Mouse (Mus musculus): Measurements from ENCODE around the gene Secisbp2l. TPM values are rescaled to one million over a fixed set of nuclear protein-coding genes. Genes with fewer than 3 reads are reported as not detected.

Gene Secisbp2l
- 10 to 100 TPM; 38.1 to 38.6 TPM for total RNA-seq (2021)

DNA sequence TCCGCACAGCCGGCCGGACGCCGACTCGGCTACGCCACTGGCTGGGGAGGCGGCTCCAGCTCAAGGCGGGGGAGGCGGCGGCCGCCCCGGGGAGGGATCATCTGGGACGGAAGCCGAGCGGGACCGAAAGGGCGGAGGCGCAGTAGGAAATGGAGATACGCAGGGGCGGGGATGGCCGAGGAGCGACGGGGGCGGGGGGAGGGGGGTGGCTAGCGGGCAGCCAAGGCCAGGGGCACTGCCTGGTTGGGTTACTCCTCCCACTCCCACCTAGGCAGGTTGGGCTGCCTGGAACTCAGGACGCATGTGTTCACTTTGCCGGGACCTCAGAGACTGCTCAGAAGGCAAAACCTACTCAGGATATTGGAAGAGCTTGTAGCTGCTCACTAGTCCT is at the start of gene Secisbp2l:
Gene Secisbp2l, minus strand, starts transcription at position 152 of the 391 bp plus-strand sequence.
- peak; percentile 97 for DNase-seq

DNA sequence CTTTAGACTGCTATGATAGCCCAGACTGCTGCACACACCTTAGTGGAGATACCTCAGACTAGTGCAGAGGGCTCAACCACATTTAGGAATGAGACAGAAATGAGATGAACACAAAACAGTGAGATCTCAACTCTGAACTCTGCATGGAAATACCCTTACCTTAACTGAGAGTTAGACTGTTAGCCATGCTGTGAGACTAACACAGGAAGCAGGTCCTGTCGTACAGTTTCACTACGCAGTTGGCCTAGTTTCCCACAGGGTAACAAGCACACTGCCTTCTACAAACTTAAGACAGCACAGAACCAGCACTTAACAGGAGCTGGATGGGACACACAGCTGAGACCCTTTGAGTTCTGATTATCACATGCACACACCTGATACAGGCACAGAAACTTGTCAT is 47.3 kb upstream of the Secisbp2l start:
- DNase-seq: no peak

DNA sequence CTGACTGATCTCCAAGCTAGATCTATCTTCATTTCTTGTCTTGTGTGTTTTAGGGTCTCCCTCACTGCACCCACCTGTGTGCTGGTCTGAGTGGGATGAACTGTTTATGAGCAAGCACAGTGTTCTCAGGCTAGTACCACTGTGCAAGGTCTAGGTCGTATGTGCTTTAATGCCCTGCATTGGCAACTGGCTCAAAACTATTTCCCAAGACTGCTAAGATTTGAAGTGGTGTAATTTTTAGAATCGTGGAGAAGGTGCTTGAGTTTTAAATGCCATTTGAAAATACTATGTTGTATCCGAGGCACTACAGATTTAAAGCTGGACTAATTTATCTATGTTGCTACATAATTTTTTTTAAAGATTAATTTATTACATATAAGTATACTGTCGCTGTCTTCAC is 45.2 kb upstream of the Secisbp2l start:
- no peak for DNase-seq

DNA sequence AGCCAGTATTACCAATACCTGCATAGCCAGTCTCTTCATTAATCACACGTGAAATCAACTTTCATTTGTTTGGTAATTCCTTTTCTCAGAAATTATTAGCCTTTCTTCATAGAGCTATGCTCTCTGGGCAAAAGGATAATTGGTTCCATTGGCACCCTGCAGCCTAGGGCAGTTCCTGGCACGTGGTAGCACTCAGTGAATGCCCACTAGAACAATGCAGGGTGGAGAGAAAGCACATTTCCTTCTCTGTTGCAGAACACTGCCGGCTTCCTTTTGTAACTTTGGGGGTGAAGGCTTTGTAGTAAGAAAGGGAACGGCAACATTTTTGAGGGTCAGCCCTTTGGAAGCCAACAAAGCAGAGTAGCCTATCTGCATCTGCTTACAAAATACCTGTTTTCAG is 43.5 kb upstream of the Secisbp2l start:
- DNase-seq: no peak

DNA sequence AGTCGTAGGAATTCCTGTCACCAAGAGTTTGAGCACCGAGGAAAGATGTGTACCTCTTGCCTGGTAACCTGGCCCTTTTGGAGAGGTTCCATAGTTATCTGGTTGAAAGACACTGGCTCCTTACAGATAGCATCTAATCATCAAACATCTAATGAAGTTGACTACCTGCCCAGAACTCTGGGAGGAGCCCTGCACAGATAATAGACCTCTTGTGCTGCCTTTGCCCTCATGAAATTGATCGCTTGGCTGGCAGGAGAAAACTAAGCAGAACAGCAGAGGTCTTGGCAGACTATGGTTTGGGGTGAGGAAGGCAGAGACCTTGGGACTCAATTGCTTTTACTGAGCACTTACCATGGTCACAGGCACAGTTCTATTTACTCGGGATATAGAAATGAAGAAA is 37.7 kb upstream of the Secisbp2l start:
- DNase-seq: no peak

DNA sequence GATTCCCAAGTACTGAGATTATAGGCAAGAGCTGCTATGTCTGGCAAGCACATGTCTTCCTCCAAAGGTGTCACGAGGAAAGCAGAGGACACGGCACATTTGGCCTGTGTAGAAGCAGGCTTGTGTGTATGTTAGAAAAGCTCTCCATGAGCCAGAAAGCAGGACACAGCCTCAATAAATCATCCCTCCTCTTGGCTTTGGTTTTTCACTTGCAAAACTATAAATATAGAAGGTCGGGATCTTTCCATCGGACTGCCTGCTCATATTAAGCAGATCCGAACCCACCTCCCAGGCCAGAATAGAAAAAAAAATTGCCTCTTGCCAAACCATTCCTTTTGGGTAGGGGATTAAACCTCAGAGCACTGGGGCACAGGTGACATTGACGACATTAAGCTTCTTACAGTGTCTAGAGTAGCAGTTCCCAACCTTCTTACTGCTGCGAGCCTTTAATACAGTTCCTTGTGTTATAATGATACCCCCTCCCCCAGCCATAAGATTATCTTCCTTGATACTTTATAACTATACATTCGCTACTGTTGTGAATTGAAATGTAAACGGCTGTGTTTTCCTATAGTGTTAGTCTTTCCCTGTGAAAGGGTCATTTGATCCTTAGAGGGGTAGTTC is 31.4 kb upstream of the Secisbp2l start:
- no peak for DNase-seq

DNA sequence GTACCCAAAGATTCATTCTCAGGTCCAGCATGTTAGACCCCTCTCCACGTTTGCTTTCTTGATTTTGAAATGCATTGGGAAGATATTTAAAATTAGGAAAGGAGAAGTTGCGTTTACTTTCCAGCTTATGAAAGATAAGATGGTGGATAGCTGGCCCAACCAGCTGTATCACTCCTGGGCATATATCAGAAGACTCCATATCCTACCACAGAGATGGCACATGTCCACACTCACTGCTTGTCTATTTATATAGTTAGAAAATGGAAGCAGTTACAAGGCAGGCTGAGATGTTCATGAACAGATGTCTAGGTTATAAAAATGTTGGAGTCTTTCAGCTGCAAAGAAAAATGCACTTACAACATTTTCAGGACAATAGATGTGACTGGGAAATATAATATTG is 28.7 kb upstream of the Secisbp2l start:
- no peak for DNase-seq

DNA sequence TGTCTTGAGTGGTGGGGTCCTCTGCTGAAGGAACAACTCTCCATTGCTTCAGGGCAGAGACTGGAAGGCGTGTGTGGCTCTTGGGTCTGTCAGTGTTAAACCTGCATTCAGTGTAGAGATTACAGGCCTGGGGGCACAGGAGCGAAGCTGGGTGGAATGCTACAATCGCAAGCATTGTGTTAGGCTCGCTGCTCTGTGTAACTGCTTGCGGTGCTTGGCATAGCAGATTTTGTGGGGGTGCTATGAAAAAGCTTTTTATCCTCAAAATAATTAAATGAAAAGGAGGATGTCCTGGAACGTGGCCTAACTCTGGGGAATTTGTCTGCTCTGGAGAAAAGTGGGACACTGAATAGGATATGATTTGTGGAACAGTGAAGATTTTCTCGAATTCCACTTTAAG is 26.9 kb upstream of the Secisbp2l start:
- DNase-seq: no peak

DNA sequence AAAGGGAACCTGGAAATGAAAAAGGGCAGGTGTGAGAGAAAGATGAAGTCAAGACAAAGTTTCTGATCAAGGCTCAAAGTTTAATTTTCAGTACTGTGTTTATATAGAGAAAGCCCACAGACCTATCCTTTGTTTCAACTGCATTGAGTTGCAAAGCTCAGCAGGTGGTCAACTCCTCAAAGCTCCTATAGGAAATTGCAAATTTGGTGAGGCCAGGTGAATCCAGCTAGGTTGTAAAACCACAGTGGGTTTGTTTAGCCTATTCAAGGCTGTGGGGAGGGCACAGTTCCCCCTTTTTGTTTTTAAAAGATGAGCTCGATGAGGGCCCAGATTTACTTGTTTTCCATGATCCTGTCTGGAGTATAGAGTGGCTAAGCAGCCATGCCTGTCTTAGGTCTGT is 23.2 kb upstream of the Secisbp2l start:
- DNase-seq: no peak

DNA sequence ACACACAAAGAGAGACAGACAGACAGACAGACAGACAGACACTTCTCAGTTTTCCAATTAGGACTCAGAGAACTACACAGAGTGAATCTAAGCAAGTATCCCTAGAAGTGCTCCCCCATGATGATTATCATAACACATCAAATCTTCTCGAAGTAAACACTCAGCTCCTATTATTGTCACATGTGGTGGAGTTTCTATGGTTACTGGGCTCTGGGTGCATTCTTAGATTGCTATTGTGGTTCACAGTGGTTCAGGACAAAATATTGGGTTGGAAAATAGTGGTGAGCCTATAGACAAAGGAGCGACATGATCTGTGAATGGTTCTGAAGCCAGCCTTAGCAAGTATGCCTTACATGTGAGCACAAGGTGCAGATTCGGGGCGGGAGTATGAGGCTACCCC is 19.3 kb upstream of the Secisbp2l start:
- no peak for DNase-seq

DNA sequence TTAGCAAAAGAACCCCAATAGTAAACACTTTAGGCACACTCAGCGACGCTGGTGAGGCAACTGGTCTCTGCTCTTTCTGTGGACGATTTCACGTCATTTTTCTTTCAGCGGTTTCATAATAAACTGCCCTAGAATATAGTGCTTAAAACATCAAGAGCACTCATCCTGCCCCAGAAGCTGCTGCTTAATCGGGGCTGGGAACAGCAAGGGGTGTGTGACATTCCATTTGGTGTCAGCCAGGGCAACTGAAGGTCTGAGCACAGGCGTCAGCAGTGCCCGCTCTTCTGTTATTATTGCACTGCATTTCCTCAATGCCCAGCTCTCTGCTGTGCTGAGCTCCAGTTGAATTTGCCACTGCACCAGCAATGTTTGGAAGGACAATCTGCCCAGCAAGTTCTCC is 18.4 kb upstream of the Secisbp2l start:
- peak; percentile 20 for DNase-seq

DNA sequence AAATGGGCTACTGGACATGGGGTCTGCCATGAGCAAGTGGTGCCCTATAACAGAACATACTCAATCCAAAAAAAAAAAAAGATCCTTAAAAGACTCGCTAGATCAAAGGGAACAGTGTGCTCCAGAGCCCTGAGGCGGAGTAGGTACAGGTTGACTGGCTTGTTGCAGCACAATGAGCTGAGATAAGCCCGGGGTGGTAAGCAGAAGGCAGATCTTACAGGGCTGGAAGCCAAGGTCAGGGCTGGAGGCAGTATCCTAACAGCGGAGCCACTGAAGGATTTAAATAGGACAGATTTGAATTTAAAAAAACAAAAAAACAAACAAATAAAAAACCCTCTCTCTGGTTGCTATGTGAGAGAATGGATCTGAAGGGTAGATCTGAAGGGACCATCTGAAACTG is 17.8 kb upstream of the Secisbp2l start:
- DNase-seq: peak; percentile 27

DNA sequence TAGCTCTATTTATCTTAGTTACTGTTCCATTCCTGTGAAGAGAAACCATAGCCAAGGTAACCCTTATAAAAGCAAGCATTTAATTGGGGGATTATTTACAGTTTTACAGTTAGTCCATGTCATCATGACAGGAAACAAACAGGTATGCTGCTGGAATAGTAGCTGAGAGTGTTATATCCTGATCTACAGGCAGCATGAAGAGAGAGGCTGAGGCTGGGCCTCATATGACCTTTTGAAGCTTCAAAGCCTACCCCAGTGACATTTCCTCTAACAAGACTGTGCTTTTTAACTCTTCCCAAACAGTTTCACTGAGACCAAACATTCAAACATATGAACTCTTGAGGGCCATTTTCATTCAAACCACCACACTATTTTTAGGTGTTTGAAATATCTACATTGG is 15.2 kb upstream of the Secisbp2l start:
- no peak for DNase-seq

DNA sequence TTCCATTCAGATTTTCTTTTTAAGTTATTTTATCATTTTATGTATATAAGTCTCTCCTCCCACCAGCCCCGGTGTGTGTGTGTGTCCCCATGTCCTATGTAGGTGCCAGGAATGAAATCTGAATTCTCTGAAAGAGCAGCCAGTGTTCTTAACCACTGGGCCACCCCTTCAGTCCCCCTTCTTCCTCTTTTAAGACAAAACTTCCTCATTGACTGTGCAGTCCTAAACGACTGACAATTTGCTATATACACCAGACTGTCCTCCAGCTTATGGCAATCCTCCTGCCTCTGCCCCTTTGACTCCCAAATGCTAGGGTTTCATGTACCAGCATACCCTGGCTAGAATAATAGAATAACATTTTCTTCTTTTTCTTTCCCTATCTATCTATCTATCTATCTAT is 12.4 kb upstream of the Secisbp2l start:
- DNase-seq: no peak

DNA sequence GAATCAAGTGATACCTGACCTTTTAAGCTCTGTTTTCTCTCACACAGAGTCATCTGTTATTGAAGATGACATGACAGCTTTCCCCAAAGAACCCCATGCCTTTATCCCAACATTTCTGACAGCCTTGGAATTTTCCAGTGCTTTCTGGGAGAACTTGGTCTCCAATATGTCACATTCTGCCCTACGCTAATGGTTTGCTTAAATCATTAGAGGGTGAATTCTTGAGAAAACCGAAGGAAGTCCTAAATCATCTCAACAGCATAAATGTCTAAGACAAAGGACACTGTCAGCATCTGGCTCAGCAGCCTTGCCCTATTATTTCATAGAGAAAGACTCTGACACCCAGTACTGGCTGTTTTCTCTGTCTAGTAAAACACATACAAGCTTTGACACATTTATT is 11.5 kb upstream of the Secisbp2l start:
- DNase-seq: no peak

DNA sequence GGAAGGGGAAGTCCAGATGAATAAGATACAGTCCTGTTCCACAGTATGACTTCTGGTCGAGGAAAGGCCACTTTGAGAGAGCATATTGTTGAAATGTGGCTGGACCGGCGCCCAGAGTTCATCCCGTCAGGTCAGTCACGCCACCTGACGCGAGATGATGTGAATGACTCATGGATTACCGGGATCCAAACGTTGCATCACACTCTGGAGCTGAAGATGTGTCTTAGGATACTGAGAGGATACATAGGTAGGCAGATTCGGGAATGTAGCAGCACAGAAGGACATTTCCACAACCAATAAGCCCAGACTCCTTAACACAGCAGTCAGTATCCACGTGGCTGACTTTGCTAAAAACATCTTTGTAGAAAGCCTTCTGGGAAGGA is 10.2 kb upstream of the Secisbp2l start:
- peak; percentile 45 for DNase-seq

DNA sequence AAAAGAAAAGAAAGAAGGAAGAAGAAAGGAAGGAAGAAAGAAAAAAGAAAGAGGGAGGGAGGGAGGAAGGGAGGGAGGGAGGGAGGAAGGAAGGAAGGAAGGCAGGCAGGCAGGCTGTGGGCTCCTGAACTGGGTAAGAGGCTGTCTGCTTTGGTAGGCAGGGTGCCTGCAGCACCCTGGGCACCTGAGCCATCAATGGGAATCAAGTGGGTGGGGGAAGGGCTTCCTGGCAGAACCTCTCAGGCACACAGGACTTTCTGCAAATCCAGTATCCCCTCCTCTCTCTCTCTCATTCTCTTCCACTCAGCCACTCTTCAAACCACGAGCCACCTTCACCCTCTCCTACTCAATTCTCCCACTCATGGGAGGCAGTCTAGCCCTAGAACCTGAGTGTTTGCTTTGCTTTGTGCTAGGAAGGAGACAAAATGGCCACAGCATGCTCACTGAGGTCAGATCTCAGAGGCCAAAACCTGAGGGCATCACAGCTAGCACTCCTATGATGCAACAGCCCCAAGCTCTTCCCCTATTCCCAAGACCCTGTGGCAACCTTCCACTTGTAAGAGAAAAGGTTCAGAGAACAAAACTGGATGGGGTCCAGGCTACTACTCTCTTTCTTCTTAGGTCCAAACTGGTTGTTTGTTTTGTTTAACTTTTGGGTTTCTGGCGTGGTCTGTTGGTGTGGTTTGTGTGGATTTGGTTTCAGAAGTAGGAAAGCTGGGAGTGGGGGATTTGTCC is 9.6 kb upstream of the Secisbp2l start:
- no peak for DNase-seq

DNA sequence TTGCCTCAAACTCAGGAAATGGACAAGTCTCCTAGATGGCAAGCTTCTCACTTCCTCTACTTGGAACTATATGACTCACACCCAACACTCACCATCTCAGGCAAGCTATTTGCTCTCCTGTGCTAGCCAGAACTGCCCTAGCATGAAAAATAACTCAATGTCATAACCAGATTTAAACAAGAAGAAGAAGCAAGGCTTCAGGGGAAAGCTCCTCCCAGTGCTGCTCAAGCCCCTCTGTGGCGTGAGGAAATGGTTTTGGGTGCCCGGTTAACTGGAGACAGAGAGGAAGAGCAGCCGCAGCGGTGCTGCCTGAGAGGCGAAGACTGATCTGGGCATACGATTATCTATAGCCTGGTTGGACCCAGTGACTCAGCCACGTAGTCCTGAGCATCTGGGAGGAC is 8.8 kb upstream of the Secisbp2l start:
- DNase-seq: no peak

DNA sequence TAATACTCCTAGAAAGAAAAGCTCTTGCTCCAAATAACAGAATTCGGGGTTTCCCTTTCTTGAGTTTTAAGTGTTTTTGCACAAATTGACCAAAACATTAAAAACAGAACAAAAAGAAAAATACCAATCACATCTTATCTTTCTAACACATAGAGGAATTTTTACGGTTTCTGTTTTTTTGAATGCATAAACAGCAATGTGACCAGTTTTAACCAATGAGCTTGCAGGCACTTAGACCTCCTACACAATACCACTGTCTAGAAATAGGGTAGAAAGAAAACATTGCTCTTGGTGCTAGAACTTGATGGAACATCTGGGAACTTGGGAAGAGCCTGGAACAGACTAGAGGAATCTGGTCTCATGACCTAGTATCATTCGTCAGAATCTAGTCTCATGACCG is 7.6 kb upstream of the Secisbp2l start:
- no peak for DNase-seq

DNA sequence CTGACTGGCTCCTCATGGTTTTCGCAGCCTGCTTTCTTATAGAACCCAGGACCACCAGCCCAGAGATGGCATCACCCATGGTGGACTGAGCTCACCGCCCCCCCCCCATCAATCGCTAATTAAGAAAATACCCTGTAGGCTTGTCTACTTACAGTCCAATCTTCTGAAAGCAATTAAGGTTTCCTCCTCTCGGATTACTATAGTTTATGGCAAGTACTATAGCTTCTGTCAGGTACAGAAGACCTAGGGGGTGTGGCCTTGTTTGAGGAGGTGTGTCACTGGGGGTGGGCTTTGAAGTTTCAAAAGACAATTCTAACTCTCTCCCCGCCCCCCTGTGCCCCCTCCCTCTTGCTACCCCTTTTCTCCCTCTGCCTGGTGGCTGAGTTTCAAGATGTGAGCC is 6.6 kb upstream of the Secisbp2l start:
- DNase-seq: no peak

DNA sequence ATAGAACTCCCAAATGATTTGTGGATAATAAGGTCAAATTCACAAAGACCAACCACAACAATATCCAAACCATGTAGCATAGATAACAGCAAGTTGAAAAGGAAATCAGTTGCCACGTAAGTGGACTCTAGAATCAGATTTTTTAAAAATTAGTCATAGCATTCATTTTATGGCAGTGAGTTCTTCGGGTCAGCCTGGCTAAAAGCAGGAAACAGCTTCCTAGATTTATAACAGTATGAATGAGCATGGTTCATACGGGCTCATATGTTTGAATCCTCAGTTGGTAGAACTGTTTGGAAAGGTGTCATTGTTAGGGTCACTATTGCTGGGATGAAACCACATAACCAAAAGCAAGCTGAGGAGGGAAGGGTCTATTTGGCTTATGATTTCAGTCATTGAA is 6.1 kb upstream of the Secisbp2l start:
- DNase-seq: no peak

DNA sequence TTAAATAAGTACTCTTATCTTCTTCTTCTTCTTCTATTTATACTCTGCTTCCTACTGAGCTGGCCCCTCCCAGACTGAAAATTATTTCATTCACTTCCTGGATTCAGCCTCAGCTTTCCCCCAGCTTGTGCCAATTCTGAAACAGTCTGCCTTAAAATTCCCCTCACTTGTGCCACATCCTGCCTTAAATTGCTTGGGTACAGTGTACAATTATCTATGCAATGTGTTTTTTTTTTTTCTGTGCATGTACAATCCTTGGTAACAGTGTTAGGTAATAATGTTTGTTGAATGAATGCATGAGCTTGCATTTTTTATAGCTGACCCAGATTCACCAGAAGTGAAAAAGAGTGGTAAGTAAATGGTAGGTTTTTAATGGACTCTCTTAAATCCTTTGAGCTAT is 5.7 kb upstream of the Secisbp2l start:
- no peak for DNase-seq

DNA sequence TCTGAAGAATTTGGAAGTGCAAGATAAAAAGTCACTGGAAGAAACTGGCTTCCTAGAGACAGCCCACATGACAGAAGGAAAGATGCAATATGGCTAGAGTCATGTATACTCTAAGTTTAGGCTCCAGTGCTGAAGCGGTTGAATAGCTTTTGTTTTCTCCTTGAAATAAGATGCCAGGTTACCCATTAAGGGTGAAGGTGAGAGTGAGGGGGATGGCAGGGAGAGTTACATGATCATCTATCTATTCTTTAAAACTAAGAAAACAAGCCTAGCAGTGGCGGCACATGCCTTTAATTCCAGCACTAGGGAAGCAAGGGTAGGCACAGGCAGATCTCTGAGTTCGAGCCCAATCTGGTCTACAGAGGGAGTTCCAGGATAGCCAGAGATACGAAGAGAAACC is 2.4 kb upstream of the Secisbp2l start:
- DNase-seq: no peak

DNA sequence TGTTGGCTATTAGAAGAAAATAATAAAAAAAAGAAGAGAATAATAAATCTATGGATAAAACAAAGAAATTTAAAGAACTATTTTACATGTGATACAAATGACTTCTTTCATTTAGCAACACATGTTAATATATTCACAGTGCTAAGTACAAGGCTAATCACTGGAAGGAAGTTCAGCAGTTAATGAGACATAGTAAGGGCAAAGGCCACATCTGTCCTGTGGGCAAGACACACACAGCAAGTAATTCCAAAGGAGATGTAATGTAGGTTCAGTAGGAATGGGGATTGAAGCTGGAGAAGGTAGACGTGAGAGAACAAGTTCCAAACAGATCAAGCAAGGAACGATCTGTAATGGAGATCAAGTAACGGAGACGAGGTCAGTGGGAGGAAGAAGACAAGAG is 1.7 kb upstream of the Secisbp2l start:
- no peak for DNase-seq

DNA sequence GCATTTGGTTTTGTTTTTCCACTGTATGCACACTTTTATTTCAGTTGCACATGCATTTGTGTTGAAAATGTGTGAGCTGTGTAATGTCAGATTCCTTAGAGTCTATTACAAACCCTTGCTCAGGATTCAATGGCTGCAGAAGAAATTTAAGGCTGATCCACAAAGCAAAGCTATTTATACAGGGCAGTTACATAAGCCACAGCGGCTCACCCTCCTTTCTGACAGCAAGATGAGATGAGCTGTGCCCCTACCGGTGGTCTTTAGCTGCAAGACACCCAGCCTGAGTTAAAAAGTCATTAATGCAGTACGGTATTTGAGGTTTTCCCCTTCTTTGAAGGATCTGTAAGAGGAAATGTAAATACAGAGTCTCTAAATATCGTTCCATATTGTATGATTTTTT is 1.2 kb upstream of the Secisbp2l start:
- no peak for DNase-seq

Measured in heart, postnatal 4 days (tissue).